Mouse (Mus musculus) right cerebral cortex, postnatal 10 days (tissue): ENCODE results near the gene Foxe3.
A peak's percentile ranks its signal among the peaks of the same experiment; 100 is the strongest.

ENCODE experiments used
- DNase-seq, 2 experiments: peaks; one replicate each; pipeline ENCODE4 v3.0.0; 2021; ENCODE audit warnings: low spot score in 2 of 2

Foxe3 gene

DNA sequence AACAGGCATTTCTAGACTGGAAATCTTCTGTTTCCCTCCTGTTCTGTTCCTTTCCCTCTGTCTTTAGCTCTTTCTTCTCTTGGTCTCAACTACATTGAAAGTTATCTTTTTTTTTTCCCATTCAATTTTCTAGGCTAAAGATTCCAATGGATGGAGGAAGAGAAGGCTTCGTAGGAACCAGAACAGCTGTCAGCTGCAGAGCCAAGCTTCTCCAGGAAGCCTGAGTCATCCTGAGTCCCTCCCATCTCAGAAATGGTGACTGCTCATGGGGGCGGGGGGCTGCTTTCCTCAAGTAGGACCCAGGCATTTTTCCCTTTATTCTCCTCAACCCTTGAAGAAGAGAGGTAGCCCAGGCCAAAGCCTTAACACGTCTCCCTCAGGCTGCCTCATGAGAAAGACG is 9.8 kb downstream of the Foxe3 start:
- DNase-seq, result no peak

- DNase-seq, result peak; percentile 50 to 65
These were observed 12.2 kb downstream of the Foxe3 start for GRCm38 (mm10) chr4:114913594-114913962.

GRCm38 (mm10) chr4:114912705-114913593 is 12.9 kb downstream of the Foxe3 start:
- DNase-seq, result no peak

DNA sequence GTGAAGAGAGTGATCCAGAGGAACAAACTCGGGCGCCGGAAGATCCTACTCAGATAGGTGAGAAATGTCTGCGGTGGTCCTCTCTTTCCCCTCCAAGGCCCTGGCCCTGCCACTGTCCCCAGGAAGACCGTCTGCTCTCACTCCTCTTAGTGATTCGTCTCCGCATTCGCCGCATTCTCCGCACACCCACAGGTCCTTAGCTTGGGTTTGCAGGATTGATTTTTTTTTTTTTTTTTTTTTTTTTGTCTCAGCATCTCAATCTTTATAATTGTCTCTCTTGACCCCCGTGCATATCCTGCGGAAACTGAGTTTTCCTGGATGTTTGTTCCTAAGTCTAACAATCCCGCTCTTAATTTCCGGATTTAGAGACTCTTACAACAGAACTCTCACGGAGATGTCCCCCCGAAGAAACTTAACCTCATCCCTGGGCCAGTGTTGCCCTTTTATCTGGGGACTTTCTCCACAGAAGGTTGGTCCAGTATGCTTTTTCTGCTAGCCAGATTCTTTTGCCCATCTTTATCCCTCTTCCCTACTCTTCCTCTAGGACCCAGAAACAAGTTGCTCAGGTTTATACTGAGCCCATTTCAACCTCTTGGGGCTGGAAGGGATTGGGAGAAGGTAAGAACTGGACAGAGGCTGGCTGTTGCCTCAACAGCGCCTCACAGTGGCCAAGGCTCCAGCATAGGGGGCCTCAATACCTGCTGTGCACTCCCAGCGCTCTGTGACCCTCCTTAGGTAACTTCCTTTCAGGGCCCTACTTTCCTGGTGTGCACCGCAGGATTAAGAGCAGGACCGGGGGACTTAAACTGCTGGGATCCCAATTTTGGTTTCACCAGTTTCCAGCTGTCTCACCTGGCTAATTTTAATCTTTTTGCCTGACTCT is 16.0 kb downstream of the Foxe3 start:
- DNase-seq, result no peak

- peak in 1 of 2 experiments; percentile 80 for DNase-seq
These were observed 16.8 kb downstream of the Foxe3 start, which contains the start of gene Foxd2 for GRCm38 (mm10) chr4:114908829-114909601. TSS of gene Foxd2 (minus strand) at chr4:114908873.

GRCm38 (mm10) chr4:114907951-114908828 is 17.6 kb downstream of the Foxe3 start:
- DNase-seq, result no peak

DNA sequence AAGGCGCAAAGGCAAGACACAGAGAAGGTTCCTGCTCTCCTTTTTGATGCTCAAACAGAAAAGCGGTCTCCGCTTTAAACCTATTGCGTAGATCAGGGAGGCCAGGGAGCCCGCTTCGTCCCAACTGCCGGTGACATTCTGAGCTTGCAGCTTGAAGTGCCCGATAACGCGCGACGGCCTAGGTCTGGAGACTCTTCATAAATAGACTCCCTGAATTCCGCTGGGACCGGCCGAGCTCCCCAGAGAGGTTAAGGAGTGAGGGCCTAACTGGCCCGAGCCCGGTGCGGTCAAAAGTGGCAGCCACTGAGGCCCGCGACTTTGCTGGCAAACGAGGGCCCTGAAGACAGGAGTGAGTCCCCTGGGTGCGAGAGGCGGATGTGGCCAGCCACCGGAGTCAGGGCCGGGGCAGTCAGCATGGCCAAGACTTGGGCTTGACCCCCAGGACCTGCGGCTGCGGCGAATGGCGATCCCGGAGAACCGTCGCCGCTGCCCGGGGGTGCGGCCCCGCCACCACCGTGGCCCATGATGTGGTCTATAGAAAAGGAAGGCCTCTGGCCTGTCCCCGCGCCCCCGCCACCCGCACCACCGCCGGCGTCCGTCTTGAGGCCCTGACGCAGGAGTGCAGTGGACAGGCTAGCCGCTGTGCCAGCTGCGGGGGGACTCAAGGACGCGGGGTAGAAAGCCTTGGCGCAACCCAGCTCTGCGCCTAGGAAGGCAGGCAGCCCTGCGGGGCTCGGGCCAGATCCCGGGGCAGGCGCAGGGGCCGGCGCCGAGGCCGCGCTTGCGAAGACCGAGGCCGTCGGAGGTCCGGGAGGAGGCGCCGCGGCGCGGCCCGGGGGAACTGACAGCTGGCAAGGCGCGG is 18.5 kb downstream of the Foxe3 start:
- DNase-seq, result no peak

- DNase-seq, result no peak
These were observed 19.7 kb downstream of the Foxe3 start for GRCm38 (mm10) chr4:114905969-114906680.

DNA sequence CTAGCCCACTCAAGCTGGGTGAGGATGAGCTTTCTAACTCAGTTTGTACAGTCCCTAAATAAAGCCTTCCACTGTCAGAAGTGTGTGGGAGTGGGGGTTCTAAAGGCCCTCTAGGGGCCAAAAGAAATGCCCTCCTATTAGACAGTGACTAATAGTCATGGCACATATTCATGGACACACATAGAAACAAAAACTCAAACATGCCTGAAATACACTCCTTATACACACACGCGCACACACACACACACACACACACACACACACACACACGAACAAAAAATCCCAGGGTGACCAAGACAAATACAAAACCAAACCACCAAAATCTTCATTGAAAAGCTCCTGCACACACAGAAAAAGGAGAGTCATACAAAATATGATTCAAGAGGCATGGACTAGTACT is 20.3 kb downstream of the Foxe3 start:
- DNase-seq, result no peak

- no peak for DNase-seq
These were observed 22.4 kb downstream of the Foxe3 start for GRCm38 (mm10) chr4:114903422-114903782.

DNA sequence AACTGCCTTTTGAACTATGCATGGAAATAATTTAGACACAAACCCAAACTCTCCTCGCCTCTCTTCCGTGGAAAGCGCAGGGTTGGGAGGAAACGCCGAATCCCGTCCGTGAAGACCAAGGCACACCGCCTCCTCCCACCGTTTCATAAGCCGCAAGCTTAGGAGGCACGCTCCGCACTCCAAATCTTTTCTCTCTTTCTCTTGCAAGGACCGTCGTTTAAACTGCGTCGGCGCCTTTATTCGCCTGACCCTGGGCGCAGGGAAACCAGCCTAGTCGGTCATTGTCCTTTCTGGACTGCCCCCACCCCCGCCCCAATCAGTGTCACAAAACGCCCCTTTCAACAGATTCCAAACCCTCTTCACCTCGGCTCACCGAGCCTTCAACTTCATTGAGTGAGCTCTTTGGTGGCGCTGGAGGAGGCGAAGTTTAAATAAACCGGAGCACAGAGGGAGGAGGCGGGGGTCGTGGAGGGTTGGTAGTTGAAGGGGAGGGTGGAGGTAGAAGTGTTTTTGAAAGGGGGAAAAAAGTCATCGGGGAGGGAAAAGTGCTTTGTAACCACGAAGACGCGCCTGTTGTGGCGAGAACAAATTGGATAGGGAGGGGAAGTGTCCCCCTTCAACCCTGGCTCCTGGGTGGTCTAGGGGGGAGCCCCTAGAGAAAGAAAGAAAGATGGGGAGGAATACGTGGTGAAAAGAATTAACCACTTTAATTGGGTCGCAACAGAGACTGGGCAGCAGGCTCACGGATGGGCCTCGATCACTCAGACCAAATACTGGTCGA is 23.0 kb downstream of the Foxe3 start:
- no peak for DNase-seq

DNA sequence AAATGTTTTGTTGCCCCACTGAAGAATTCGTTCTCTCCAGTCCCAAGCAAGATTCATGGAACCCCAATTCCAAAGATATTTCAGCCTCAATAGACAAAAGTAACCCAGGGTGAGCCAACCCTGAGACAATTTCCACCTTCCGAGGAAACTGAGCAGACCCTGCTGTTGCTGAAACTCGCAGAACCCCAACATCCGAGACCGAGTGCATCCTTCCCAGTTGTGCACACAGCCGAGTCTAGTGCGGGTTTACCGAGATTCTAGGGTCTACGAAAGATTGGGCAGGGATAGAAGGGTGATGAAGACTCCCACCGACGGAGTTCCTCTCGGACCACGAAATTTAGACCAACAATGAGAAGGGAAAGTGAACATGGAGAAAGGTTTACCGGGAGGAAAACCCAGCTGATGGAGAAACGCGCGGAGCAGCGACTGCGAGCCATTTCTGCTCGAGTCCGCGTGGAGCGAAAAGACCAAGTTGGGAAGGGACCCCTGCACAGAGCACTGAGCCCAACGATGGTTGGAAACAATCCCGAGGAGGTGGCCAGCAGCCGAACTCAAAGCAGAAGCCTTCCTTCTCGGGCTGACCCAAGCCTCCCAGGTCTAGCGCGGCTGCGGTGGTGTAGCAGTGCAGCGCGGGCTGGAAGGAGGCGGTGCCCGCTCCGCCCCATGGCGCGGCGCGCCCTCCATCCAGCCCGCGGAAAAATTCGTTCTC is 24.0 kb downstream of the Foxe3 start:
- DNase-seq, result no peak

- DNase-seq, result no peak
These were observed 24.8 kb downstream of the Foxe3 start for GRCm38 (mm10) chr4:114900866-114901642.

DNA sequence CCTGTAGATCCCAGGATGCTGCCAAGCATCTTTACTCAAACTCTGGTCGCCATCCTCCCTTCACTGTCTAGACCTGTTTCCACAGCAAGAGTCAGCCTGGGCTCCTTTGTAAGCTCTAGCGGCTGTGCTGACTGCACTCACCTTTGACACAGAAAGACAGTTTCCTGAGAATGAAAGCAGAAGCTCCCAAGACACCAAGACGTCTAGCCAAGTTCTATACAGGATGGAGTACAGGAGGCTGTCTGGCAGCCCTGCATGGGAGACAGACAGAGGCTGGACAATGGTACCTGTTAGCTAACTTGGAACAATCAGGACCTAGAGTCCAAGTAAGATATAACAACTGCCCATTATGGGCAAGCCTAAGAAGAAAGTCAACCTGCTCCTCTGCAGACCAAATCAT is 25.9 kb downstream of the Foxe3 start:
- no peak for DNase-seq

GRCm38 (mm10) chr4:114897853-114898252 is 28.0 kb downstream of the Foxe3 start:
- no peak for DNase-seq

DNA sequence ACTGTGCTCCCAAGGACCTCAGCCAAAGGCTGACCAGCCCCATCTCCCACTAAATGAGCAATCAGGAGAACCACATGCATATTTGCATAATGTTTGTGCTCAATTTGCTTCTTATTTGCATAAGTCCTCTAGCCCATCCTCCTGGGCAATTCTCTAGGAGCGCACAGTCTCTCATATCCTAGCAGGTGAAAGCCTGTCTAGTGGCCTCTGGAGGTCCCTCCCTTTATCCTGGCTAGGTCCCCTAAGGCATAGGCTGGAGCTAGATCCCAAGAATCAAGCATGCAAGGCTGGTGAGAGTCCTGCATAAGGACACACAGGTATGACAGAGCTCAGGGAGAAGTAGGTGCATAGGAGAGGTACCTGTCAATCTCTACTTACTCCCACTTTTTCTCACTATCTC is 43.6 kb downstream of the Foxe3 start:
- DNase-seq, result no peak

- no peak for DNase-seq
These were observed 49.3 kb downstream of the Foxe3 start for GRCm38 (mm10) chr4:114876441-114876972.
